Mouse (Mus musculus): ENCODE measurements at regions not wholly inside any gene's neighbourhood (a gene's known extent, or its start where the extent isn't known, plus 50 kb on each side); places are given as distances from the start of the nearest gene placed in this dataset.
A peak's percentile ranks its signal among the peaks of the same experiment; 100 is the strongest.

- Histone ChIP-seq H3K27me3 (ENCODE audit: control insufficient read depth, insufficient read depth, low read length) (no peaks in the 10 kb centered on the region), H3K36me3 (replicated peaks; ENCODE audit: control insufficient read depth, insufficient read depth, low read length) (no peaks in the 10 kb centered on the region), H3K9ac (replicated peaks; ENCODE audit: low read depth, low read length) (no peak overlapping the region), H3K27ac (ENCODE audit: low read depth) (no peak overlapping the region), H3K9me3 (replicated peaks; ENCODE audit: control insufficient read depth, low read length) (no peaks in the 10 kb centered on the region), H3K4me2 (ENCODE audit: low read depth, low read length) (no peak overlapping the region), H3K4me1 (ENCODE audit: control insufficient read depth, insufficient read depth) (no peaks in the 10 kb centered on the region), H3K4me3 (ENCODE audit: low read depth, low read length) (no peak overlapping the region)
- peak; percentile 81 for DNase-seq (ENCODE audit: low spot score)
- peak; percentile 44; the same call in 1 of the 2 replicates for ATAC-seq (ENCODE audit: insufficient read depth, low read depth)
- 40% methylated on average over 7 of the region's 7 CpGs for WGBS
- TF ChIP-seq EP300 (IDR thresholded peaks at IDR 0.05; ENCODE audit: low read depth), result peak; percentile 58; the same call in 1 of the 2 replicates
- peak; percentile 100 for TF ChIP-seq CTCF (IDR thresholded peaks at IDR 0.05; ENCODE audit: low read depth)
Observed at GRCm38 (mm10) chr8:36346682-36347324, 581.2 kb downstream of the Gm19410 start.

GRCm38 (mm10) chr8:36348067-36348466 lies 582.5 kb downstream of the Gm19410 start:
- no peaks in the 10 kb centered on the region for H3K9me3 ChIP-seq (replicated peaks; ENCODE audit: control insufficient read depth, low read length)
- ATAC-seq (ENCODE audit: insufficient read depth, low read depth) (no peak), DNase-seq (ENCODE audit: low spot score) (no peak)
- no peak overlapping the region for H3K27ac ChIP-seq (ENCODE audit: low read depth)
- no peak overlapping the region for H3K4me3 ChIP-seq (ENCODE audit: low read depth, low read length)
- 72% methylated on average over 1 of the region's 1 CpGs for WGBS
- no peaks in the 10 kb centered on the region for H3K4me1 ChIP-seq (ENCODE audit: control insufficient read depth, insufficient read depth)
- H3K4me2 ChIP-seq (ENCODE audit: low read depth, low read length), result no peak overlapping the region
- TF ChIP-seq EP300 (IDR thresholded peaks at IDR 0.05; ENCODE audit: low read depth) (no peak), CTCF (IDR thresholded peaks at IDR 0.05; ENCODE audit: low read depth) (no peak)
- H3K36me3 ChIP-seq (replicated peaks; ENCODE audit: control insufficient read depth, insufficient read depth, low read length), result no peaks in the 10 kb centered on the region
- no peaks in the 10 kb centered on the region for H3K27me3 ChIP-seq (ENCODE audit: control insufficient read depth, insufficient read depth, low read length)
- no peak overlapping the region for H3K9ac ChIP-seq (replicated peaks; ENCODE audit: low read depth, low read length)

- Histone ChIP-seq H3K36me3 (replicated peaks; ENCODE audit: control insufficient read depth, insufficient read depth, low read length) (no peaks in the 10 kb centered on the region), H3K27me3 (ENCODE audit: control insufficient read depth, insufficient read depth, low read length) (no peaks in the 10 kb centered on the region), H3K9ac (replicated peaks; ENCODE audit: low read depth, low read length) (no peak overlapping the region), H3K4me3 (ENCODE audit: low read depth, low read length) (no peak overlapping the region), H3K27ac (ENCODE audit: low read depth) (no peak overlapping the region), H3K4me1 (ENCODE audit: control insufficient read depth, insufficient read depth) (no peaks in the 10 kb centered on the region), H3K4me2 (ENCODE audit: low read depth, low read length) (no peak overlapping the region), H3K9me3 (replicated peaks; ENCODE audit: control insufficient read depth, low read length) (no peaks in the 10 kb centered on the region)
- DNase-seq (ENCODE audit: low spot score) (no peak), ATAC-seq (ENCODE audit: insufficient read depth, low read depth) (no peak)
- TF ChIP-seq CTCF (IDR thresholded peaks at IDR 0.05; ENCODE audit: low read depth) (no peak), EP300 (IDR thresholded peaks at IDR 0.05; ENCODE audit: low read depth) (no peak)
- WGBS, result 26% methylated on average over 3 of the region's 3 CpGs
Observed at GRCm38 (mm10) chr8:36354926-36355325, 589.3 kb downstream of the Gm19410 start.

GRCm38 (mm10) chr8:36358998-36359397 lies 593.4 kb downstream of the Gm19410 start:
- H3K4me1 ChIP-seq (ENCODE audit: control insufficient read depth, insufficient read depth), result no peaks in the 10 kb centered on the region
- H3K9ac ChIP-seq (replicated peaks; ENCODE audit: low read depth, low read length), result no peak overlapping the region
- no peak overlapping the region for H3K27ac ChIP-seq (ENCODE audit: low read depth)
- DNase-seq (ENCODE audit: low spot score) (no peak), ATAC-seq (ENCODE audit: insufficient read depth, low read depth) (no peak)
- no peaks in the 10 kb centered on the region for H3K9me3 ChIP-seq (replicated peaks; ENCODE audit: control insufficient read depth, low read length)
- H3K27me3 ChIP-seq (ENCODE audit: control insufficient read depth, insufficient read depth, low read length), result no peaks in the 10 kb centered on the region
- H3K4me2 ChIP-seq (ENCODE audit: low read depth, low read length), result no peak overlapping the region
- no peaks in the 10 kb centered on the region for H3K36me3 ChIP-seq (replicated peaks; ENCODE audit: control insufficient read depth, insufficient read depth, low read length)
- no peak overlapping the region for H3K4me3 ChIP-seq (ENCODE audit: low read depth, low read length)
- WGBS, result 60% methylated on average over 2 of the region's 2 CpGs
- TF ChIP-seq CTCF (IDR thresholded peaks at IDR 0.05; ENCODE audit: low read depth) (no peak), EP300 (IDR thresholded peaks at IDR 0.05; ENCODE audit: low read depth) (no peak)

GRCm38 (mm10) chr8:36361255-36361654 lies 595.7 kb downstream of the Gm19410 start:
- H3K4me2 ChIP-seq (ENCODE audit: low read depth, low read length), result no peak overlapping the region
- no peaks in the 10 kb centered on the region for H3K27me3 ChIP-seq (ENCODE audit: control insufficient read depth, insufficient read depth, low read length)
- TF ChIP-seq EP300 (IDR thresholded peaks at IDR 0.05; ENCODE audit: low read depth), result no peak
- TF ChIP-seq CTCF (IDR thresholded peaks at IDR 0.05; ENCODE audit: low read depth), result peak; percentile 78
- no peaks in the 10 kb centered on the region for H3K36me3 ChIP-seq (replicated peaks; ENCODE audit: control insufficient read depth, insufficient read depth, low read length)
- WGBS, result 11% methylated on average over 2 of the region's 2 CpGs
- no peak overlapping the region for H3K9ac ChIP-seq (replicated peaks; ENCODE audit: low read depth, low read length)
- no peaks in the 10 kb centered on the region for H3K4me1 ChIP-seq (ENCODE audit: control insufficient read depth, insufficient read depth)
- DNase-seq (ENCODE audit: low spot score) (peak; percentile 71), ATAC-seq (ENCODE audit: insufficient read depth, low read depth) (peak; percentile 62; the same call in 1 of the 2 replicates)
- no peak overlapping the region for H3K27ac ChIP-seq (ENCODE audit: low read depth)
- no peak overlapping the region for H3K4me3 ChIP-seq (ENCODE audit: low read depth, low read length)
- H3K9me3 ChIP-seq (replicated peaks; ENCODE audit: control insufficient read depth, low read length), result no peaks in the 10 kb centered on the region

GRCm38 (mm10) chr8:36361818-36362217 lies 596.2 kb downstream of the Gm19410 start:
- no peak for DNase-seq (ENCODE audit: low spot score)

More at GRCm38 (mm10) chr8:36361818-36362217, 596.2 kb downstream of the Gm19410 start:
- no peak for TF ChIP-seq EP300 (IDR thresholded peaks at IDR 0.05; ENCODE audit: low read depth)
- no peak for TF ChIP-seq CTCF (IDR thresholded peaks at IDR 0.05; ENCODE audit: low read depth)
- WGBS, result 29% methylated on average over 8 of the region's 8 CpGs
- Histone ChIP-seq H3K36me3 (replicated peaks; ENCODE audit: control insufficient read depth, insufficient read depth, low read length) (no peaks in the 10 kb centered on the region), H3K4me2 (ENCODE audit: low read depth, low read length) (no peak overlapping the region), H3K4me3 (ENCODE audit: low read depth, low read length) (no peak overlapping the region), H3K27ac (ENCODE audit: low read depth) (no peak overlapping the region), H3K4me1 (ENCODE audit: control insufficient read depth, insufficient read depth) (no peaks in the 10 kb centered on the region), H3K9me3 (replicated peaks; ENCODE audit: control insufficient read depth, low read length) (no peaks in the 10 kb centered on the region), H3K27me3 (ENCODE audit: control insufficient read depth, insufficient read depth, low read length) (no peaks in the 10 kb centered on the region), H3K9ac (replicated peaks; ENCODE audit: low read depth, low read length) (no peak overlapping the region)
- ATAC-seq (ENCODE audit: insufficient read depth, low read depth), result no peak

Data from heart, postnatal 0 days (tissue).